Mouse (Mus musculus) retina, postnatal 7 days (tissue): ENCODE data around the gene Fam155a.
"Not testable (repeated sequence)": the region's sequence is repeated elsewhere in the genome, so short reads cannot be mapped to it uniquely, and the experiment has no call there.

Source experiments
- DNase-seq: peaks from one replicate; pipeline ENCODE4 v3.0.0-alpha.2; 2012; ENCODE audit warnings: low read depth, low spot score

The Fam155a gene

DNA sequence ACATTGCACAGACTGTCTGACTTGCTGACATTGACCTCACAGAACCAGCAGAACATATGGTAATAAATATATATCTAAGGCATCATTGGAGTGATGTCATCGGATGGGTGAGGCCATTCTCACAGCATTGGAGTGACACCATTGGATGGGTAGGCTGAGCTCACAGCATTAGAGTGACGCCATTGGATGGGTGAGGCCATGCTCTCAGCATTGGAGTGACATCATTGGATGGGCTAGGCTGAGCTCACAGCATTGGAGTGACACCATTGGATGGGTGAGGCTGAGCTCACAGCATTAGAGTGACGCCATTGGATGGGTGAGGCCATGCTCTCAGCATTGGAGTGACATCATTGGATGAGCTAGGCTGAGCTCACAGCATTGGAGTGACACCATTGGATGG lies 110.9 kb downstream of the Fam155a start:
- not testable (repeated sequence) for DNase-seq

DNA sequence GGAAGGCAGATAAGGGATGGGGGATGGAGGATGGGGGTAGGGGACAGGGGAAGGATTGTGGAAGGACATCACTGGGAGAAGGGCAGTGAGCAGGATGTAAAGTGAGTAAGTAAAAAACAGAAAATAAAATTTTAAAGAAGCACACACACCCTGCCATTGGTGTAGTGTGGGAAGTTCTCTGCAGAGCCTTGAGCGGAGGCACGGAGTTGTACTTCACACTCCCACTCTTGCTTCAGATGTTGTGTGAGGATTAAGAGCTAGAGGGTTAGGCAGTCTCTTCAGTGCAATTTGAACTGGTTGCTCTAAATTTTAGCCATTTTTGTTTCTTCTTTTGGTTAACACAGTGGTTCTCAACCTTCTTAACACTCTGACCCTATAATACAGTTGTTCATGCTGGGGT lies 114.1 kb downstream of the Fam155a start:
- no peak for DNase-seq

- DNase-seq: no peak
Measured at GRCm38 (mm10) chr8:9654826-9655225, 116.1 kb downstream of the Fam155a start.

GRCm38 (mm10) chr8:9653643-9654042 lies 117.3 kb downstream of the Fam155a start:
- no peak for DNase-seq

DNA sequence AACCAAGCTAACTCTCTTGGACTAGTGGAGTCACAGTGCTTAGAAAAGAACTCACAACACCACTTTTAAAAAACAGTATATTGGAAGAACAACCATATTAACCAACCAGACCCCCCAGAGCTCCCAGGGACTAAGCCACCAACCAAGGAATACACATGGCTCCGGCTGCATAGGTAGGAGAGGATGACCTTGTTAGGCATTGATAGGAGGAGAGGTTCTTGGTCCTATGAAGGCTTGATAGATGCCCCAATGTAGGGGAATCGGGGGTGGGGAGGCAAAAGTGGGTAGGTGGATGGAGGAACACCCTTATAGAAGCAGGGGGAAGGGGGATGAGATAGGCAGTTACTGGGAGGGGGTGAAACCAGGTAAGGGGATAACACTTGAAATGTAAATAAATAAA lies 132.8 kb downstream of the Fam155a start:
- no peak for DNase-seq

GRCm38 (mm10) chr8:9635240-9635639 lies 135.7 kb downstream of the Fam155a start:
- no peak for DNase-seq

GRCm38 (mm10) chr8:9607086-9607701 lies 163.8 kb downstream of the Fam155a start:
- DNase-seq: no peak

DNA sequence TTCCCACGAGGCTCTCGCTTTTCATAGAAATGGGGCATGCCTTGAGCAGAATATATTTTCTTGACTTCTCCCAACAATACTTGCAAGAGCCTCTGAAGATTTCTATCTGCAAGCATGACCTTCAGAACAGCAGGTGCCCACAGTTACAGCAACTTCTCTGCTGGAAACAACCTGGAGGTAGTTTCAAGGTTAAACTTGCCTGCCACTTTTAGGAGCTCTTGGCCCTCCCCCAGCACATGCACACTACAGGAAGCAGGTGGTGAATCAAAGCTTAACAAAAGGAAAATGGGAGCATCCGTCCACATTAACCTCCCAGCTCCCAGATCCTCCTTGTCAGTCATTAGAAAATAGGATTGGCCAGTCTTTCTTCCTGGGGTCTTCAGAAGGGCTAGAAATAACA lies 175.0 kb downstream of the Fam155a start:
- DNase-seq: no peak

DNA sequence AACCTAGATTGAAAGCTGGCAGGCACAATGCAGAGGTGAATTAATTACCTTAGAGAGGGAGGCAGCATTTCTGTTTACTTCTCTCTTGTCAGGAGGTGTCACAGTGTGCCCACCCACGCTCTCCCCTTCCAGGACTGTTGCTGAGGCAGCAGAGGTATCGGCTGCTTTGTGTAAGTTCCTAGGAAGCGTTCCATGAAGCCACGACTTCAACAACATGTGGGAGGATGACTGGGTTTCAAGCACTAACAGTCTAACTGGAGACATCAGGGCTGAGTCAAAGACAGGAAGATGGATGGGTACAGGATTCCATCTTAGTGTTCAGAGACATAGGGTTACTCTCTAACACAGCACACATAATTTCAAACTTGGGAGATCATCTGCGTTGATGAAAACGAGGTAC lies 189.1 kb downstream of the Fam155a start:
- no peak for DNase-seq

DNA sequence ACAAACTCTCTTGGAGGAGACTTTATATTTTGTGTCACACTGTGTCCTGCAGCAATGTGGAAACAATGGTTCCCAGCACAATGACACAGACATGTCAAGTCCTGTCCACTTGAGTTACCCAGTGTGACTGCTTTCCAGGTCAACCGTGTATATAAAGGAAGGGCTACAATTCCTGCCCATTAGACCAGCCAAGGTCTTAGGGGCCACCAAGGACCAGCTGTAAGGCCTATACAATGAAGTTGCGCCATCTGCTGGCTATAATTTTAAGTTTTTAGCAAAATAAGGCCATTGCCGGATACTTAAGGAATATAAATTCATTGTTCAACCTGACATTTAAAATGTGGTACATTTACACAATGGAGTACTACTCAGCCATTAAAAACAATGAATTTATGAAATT lies 190.8 kb downstream of the Fam155a start:
- peak; percentile 17 for DNase-seq

- DNase-seq: no peak
Measured at GRCm38 (mm10) chr8:9571977-9572376, 199.0 kb downstream of the Fam155a start.

- DNase-seq: no peak
Measured at GRCm38 (mm10) chr8:9569516-9570170, 201.3 kb downstream of the Fam155a start.

GRCm38 (mm10) chr8:9549199-9549598 lies 221.8 kb downstream of the Fam155a start:
- DNase-seq: no peak

DNA sequence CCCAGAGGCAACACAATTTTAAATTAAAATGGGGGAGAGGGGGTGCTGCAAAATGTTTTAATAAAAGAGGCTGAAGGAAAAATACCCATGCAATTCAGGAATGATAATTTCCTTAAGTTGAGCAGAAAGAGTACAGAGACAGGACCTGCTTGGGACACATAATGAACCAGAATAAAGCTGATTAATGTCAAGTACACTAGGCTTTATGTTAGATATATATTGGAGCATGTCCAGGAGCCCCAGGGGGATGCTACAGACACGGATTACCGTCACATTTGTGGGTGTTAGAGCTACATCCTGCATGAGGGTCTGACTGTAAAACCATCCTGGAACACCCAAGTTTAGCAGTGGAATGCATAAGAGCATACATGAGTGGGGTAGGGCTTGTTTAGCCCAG lies 223.4 kb downstream of the Fam155a start:
- no peak for DNase-seq

GRCm38 (mm10) chr8:9546919-9547557 lies 223.9 kb downstream of the Fam155a start:
- no peak for DNase-seq

GRCm38 (mm10) chr8:9546429-9546828 lies 224.5 kb downstream of the Fam155a start:
- DNase-seq: no peak

DNA sequence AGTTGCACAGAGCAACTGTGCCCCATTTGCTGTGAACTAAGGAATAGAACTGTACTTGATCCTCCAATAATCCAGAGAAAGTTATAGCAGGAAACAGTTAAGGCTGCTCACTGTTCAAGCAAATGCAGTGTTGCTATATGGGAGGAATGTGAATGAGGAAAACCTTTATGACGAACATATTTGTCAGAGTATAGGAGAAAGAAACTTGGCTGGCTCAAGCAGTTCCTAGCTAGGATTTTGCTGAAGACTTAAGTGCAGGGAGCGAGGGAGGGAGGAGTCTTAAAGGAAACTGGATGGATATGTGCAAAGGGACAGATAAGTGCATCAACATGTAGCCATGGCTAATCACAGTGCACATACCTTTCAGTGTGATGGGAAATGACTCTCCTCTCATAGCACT lies 225.3 kb downstream of the Fam155a start:
- DNase-seq: no peak

DNA sequence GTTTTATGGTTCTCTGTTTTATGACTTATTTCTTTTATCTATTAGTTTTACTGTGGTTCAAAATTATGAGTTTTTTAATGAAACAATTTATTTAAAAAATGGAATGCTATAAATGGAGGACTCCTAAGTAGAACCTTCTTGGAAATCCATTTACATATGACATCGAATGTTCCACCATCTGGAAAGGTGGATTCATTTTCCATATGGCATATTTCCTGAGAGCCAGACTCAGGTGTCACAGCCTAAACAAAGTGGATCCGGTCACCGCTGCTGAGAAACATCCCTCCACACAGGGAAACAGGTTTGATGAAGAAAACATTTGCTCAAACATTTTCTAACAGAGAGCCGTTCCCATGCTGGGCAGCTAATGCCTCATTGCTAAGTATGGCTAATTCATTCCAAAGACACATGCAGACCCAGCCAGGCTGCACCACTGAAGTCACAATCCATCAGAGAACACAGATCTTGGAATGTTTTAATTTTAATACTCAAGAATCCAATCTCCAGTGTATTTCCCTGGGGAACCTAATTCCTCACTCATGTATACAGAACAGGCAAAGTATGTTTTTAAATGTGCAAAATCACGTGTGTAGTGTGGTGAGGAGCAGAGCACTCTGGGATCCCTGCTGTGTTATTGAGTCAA lies 235.1 kb downstream of the Fam155a start:
- no peak for DNase-seq

- DNase-seq: no peak
Measured at GRCm38 (mm10) chr8:9526515-9526914, 244.4 kb downstream of the Fam155a start.

DNA sequence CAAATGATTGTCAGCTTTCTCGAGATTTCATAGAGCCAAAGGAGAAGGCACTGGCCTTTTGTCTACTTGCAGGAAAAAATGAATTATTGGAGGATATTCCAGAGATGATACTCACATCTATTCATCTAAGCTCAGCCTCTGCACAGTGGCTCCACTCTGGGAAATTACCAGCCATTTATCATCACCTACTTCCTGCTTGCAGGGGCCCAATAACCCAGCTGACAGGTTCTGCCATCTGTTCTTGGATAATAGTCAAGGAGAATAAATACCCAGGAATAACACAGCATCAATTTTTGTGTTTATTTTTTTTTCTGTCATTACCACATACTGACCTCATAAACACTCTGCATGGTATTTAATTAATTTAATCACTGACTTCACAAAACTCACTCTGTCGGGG lies 249.4 kb downstream of the Fam155a start:
- DNase-seq: no peak

DNA sequence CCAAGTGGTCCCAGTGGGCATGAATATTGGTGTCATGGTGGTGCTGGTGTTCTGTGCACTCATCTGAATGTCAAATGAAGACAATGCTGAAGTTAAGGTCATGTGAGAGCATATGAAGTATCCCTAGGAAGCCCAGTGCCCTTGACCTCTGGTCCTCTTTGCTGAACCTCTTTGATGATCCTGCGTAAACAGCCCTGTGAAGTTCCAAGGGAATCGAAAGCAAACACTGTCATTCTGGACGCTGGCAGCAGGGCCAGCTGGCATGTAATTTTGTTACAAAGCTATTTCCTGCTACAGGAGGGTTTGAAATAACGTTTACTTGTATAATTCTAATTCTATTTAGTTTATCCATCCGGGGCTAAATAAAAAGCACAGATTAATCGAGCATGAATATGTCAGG lies 270.2 kb downstream of the Fam155a start:
- DNase-seq: no peak

DNA sequence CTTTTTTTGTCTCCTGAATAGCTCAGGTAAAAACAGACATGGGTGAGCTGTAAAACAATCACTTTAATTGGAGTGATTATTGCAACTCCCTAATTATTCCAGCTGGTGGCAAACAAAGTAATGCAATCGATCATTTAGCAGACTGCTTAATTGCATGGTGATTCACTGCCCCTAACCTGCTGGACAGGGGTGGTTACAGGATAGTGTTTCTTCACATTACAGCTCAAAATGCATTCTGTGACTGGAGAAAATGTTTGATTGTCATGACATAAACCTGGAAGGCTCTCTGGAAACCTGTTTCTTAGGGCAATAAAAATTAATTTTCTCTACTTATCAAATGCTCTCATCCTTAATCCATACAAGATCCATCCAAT lies 276.7 kb downstream of the Fam155a start:
- no peak for DNase-seq
